Mouse (Mus musculus) urinary bladder, adult 2 months (tissue): ENCODE data around the gene Rit1. TPM values are rescaled to one million over a fixed set of nuclear protein-coding genes. Genes with fewer than 3 reads are reported as not detected.
A peak's percentile ranks its signal among the peaks of the same experiment; 100 is the strongest.
"Not testable (repeated sequence)": the region's sequence is repeated elsewhere in the genome, so short reads cannot be mapped to it uniquely, and the experiment has no call there.

ENCODE experiments used
- DNase-seq: peaks from one replicate; pipeline ENCODE4 v3.0.0; 2022; ENCODE audit warnings: low spot score
- polyA plus RNA-seq: library from polyadenylated mRNA; depleted of rRNA; stranded (reverse); fragments of >200 nt; gene quantifications from 2 replicates; pipeline ENCODE4 v1.2.3, GENCODE M21; 2012; rRNA removed

Gene Rit1
- 81.4 and 89.3 TPM in 2 replicates for polyA plus RNA-seq

DNA sequence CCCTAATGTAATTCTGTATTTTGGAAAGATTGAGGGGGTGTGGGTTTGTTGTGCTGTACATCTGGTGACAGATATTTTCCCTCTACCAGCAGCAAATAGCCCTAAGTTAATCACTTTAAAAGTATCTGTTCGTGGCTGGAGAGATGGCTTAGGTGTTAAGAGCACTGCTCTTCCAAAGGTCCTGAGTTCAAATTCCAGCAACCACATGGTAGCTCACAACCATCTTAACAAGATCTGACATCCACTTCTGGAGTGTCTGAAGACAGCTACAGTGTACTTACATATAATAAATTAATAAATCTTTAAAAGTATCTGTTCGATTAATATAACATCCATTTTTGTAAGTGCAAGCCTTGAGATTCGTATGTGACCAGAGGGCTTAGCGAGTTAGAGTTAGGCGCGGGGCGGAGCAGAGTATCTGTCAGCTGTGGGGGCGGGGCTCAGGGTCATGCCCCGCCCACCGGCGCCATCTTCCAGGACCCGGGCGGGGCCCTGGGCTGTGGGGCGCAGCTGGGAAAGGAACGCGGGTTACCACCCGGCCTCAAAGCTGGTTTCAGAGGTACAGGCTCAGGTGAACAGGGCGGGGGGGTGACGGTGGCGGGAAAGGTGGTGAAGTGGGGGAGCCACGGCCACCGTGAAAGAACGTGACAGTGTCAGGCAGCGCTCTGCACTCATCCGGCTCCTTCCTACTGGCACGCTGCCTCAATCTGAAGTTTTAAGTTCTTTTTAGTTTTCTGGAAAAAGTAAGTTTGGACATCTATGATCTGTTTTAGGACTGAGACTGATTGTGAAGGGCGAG lies at the start of gene Rit1:
Gene Rit1, plus strand, starts transcription at position 440 of the 799 bp plus-strand sequence.
- peak; percentile 77 for DNase-seq

DNA sequence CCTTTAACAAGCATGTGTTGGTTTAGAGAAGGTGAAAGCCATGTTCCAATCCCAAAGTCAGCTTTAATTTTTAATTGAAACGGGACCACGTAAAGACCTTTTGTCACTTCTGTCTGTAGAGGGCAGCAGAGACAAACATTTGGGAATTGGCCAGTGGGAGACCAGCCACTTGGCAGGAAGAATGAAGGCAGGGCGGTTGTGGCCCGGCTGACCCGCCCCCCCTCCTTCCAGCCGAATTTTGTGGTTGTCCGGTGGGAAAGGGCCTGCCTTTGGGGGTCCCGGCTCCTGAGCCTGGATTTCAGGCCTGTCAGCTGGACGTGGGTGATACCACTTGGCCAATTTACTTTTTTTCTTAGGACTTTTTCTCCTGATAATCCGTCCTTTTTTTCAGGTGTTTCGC lies 39.2 kb upstream of the Rit1 start:
- no peak for DNase-seq

- DNase-seq: no peak
These were observed 32.8 kb upstream of the Rit1 start for GRCm38 (mm10) chr3:88683814-88684213.

GRCm38 (mm10) chr3:88684236-88684979 lies 32.2 kb upstream of the Rit1 start:
- no peak for DNase-seq

DNA sequence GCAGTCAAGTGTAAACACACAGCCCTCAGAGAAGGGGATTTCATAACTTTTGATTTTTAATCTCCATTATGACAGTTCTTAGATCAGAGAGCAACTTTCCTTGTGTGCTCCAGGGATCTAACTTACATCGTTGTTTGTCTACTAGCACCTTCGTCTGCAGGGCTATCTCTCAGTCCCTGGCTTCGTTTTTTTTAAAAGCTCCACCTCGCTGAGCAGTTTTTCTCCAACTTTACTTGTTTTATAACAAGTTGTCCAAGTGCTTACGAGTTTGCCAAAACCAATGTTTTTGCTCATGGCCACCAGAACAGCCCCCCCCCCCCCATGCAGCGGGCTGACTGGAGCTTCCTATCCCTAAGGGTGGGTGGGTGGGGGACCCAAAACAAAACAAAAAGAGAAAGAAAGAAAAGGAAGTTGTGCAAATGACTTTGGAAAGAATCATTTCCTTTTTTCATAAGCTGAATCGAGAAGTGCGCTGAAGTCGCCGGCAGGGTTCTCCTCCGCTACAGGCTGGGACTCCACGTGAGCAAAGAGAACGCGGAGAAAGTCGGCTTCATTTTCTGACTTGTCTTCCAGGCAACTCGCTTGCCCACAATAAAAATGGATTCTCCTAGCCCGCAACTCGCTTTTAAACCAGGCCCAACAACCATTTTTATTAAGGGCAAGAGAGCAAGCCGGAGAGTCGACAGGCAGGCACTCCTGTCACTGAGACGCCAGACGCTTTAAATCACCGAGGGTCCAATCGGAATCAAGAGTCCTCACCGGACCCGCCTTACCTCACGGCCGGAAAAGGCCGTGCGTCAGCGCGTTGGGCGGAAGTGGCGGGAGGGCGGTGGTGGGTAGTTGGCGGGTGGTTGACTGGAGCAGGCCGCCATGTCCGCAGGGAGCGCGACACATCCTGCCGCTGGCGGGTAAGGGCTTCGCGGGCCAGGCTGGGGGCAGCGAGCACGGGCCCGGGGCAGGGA lies 31.4 kb upstream of the Rit1 start, which contains the start of gene Khdc4:
Gene Khdc4, plus strand, starts transcription at position 824 of the 962 bp plus-strand sequence.
- peak; percentile 97 for DNase-seq

DNA sequence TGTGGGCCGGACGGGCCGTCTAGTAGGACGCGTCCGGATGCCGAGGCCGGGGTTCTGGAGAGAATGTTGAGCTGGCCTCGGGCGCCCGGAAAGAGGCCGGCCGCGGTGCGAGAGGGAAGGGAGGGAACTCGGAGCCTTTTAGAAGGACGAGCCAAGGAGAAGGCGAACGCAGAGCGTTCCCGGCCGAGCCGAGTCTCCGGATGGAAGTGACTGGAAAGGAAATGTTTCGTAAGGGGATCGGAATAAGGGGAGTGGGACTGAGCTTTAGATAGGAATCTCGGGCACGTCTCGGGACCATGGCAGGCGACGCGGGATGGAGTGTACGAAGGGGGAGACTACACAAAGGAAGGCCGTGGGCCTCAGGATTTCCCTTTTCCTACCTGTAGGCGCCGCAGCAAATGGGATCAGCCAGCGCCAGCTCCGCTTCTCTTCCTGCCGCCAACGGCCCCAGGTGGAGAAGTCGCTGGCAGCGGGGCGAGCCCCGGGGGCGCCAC lies 30.6 kb upstream of the Rit1 start:
- DNase-seq: no peak

GRCm38 (mm10) chr3:88686734-88687611 lies 29.7 kb upstream of the Rit1 start:
- DNase-seq: no peak

DNA sequence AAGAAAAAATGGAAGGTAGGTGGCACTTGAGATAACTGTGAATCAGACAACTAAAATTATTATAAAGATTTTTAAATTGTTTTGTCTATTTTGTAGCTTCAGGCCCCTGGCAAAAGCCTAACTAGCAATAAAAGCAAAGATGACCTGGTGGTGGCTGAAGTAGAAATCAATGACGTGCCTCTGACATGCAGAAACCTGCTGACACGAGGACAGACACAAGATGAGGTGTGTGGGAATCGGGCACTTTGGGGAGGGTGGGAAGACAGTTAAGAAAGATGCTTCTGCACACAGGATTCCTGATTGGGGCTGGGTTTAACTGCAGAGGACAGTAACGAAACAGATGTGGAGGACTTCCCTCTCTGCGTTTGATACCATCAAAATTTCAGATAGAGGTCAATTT lies 27.6 kb upstream of the Rit1 start:
- no peak for DNase-seq

DNA sequence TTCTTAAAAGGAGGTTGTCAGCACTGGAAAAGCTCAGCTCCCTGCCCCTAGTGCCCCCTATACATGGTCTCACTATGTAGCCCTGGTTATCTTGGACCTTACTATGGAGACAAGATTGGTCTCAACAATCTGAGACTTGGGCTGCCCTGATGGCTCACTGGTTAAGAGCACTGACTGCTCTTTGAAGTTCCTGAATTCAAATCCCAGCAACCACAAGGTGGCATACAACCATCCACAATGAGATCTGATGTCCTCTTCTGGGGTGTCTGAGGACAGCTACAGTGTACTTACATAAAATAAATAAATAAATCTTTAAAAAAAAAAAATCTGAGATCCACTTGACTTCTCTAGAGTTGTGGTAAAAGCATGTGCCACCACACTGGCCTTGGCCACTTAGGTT lies 21.1 kb upstream of the Rit1 start:
- DNase-seq: no peak

GRCm38 (mm10) chr3:88698051-88698450 lies 18.6 kb upstream of the Rit1 start:
- no peak for DNase-seq

DNA sequence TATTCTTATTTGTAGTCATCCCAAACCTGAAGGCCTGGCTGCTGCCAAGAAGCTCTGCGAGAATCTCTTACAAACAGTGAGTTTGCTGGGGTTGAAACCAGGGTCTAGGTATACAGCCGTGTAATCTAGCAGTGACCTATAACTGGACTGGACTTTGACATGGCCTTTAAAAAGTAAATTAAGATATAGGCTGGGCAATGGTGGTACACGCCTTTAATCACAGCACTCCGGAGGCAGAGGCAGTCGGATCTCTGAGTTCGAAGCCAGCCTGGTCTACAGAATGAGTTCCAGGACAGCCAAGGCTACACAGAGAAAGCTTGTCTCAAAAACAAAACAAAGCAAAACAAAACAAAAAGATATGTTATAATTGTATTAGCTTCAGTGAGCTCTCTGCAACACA lies 17.8 kb upstream of the Rit1 start:
- no peak for DNase-seq

GRCm38 (mm10) chr3:88700247-88700646 lies 16.4 kb upstream of the Rit1 start:
- no peak for DNase-seq

DNA sequence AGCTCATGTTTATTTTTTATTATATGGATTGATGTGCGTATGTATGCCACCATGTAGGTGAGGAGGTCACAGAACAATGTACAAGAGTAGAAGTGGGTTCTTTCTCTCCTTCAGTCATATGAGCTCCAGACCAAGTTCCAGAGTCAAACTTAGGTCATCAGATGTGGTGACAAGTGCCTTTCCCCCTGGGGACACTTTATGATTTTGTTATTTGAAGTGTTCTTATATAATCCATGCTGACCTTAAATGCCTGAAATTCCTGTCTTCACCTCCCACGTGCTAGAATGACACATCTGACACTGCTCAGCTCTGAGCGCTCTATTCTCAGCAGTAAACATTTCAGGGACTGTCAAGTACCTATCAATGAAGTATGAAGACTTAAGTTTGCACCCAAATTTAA lies 15.4 kb upstream of the Rit1 start:
- no peak for DNase-seq

DNA sequence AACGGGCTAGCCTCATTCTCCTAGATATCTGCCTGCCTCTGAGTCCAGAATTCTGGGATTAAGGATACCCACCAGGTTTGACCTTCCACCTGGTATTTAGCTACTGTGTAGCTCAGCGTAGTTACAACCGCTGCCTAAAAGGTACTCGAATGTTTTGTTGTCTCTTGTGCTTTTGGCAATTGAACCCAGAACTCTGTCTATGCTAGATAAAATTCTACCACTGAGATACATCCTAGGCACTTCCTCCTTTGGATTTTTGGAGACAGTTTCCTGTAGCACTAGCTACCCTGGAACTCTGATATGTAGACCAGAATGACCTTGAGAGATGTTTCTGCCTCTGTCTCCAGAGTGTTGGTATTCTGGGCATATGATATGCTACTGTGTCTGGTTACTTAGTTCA lies 2.9 kb upstream of the Rit1 start:
- DNase-seq: no peak

GRCm38 (mm10) chr3:88714725-88715124 lies 1.9 kb upstream of the Rit1 start:
- no peak for DNase-seq

GRCm38 (mm10) chr3:88715716-88716115 lies 922 bp upstream of the Rit1 start:
- DNase-seq: not testable (repeated sequence)

DNA sequence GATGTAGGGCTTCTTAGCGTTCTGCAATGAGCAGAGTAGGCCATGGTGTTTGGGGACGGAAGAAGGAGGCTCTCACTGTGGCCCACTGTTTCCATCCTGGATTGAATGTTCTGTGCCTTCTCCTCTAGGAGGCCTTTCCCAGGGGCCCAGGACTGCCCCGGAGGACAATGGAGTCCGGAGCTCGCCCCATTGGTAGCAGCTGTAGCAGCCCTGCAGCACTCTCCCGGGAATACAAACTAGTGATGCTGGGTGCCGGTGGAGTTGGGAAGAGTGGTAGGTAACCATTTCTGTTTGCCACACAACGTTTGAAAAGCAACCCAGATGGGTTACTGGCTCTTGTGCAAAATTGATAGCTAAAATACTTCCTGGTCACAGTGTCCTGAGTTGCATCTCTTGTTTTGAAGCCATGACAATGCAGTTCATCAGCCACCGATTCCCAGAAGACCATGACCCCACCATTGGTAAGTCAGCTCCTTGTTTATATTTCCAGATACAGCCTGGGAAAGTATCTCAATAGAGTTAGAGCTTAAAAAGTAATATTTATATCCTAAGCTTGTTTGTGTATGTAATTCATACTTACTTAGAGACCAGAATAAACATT lies 660 bp downstream of the Rit1 start:
- no peak for DNase-seq

DNA sequence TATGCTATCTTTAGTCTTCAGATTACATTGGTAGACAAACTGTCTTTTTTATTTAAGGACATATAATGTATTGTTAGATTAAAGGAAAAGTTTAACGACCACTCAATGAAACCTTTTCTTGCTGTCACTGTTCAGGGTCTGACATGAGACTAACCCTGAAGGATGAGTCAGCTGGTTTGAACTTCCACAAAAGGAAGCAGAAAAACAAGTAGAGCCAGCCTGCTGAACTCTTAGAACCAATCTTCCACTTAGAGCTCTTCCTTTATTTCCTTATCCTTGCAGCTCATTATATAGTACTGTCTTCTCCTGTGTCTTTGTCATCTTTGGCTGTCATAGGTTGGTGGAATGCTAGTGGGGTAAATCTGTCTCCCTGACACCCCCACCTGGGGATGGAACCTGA lies 1.2 kb downstream of the Rit1 start:
- DNase-seq: no peak

DNA sequence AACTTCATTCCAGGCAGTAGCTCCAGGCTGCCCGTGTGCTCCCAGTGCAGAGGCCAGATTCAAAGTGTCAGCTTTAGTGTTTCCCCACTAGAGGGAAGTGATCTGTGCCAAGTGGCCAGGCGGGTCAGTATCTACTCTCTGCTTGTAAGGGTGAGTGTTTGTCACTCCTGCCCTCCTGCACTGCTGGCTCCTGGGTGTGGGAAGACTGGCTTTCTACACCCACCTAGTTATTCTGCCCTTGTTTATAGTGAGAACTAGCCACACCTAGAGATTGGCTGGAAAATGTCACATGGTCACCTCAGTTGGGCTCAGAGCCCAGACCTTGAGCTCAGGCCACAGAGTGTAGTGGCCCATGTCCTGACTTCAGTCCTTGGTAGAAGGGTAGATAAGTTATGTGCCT lies 2.5 kb downstream of the Rit1 start:
- no peak for DNase-seq

GRCm38 (mm10) chr3:88736556-88736955 lies 19.9 kb downstream of the Rit1 start:
- DNase-seq: no peak
